Mouse (Mus musculus) E14TG2a.4 (cell line): ENCODE measurements around the gene Olfr1324.
"Not testable (repeated sequence)": the region's sequence is repeated elsewhere in the genome, so short reads cannot be mapped to it uniquely, and the experiment has no call there.

Experiments
- H3K27me3 ChIP-seq: 2 replicates; pipeline ENCODE4 v1.6.1; 2014; ENCODE audit warnings: low read length, control low read depth; ENCODE audit not compliant: insufficient read depth
- H3K36me3 ChIP-seq: 2 replicates; pipeline ENCODE4 v1.6.1; 2014; ENCODE audit warnings: low read length, control low read depth; ENCODE audit not compliant: insufficient read depth
- H3K4me1 ChIP-seq: replicated peaks from 2 replicates; pipeline ENCODE4 v1.6.1; 2014; ENCODE audit warnings: low read depth, low read length, control low read depth
- H3K4me3 ChIP-seq: replicated peaks from 2 replicates; pipeline ENCODE4 v1.5.1; 2014; ENCODE audit warnings: mild to moderate bottlenecking, low read length
- H3K9me3 ChIP-seq: 2 replicates; pipeline ENCODE4 v1.6.1; 2014; ENCODE audit warnings: low read length, control low read depth
- CTCF ChIP-seq: conservative IDR thresholded peaks from 2 replicates; pipeline ENCODE4 v1.5.1; 2014; ENCODE audit warnings: low read length
- NANOG ChIP-seq: IDR thresholded peaks from 2 replicates; pipeline ENCODE4 v1.6.1; 2014; ENCODE audit warnings: borderline replicate concordance, low read length, mixed read lengths
- POU5F1 ChIP-seq: IDR thresholded peaks from 2 replicates; pipeline ENCODE4 v1.6.1; 2014; ENCODE audit warnings: low read length, borderline replicate concordance

Olfr1324 gene

GRCm38 (mm10) chrX:50428398-50428797, at the start of gene Olfr1324:
TSS of gene Olfr1324 (minus strand) at chrX:50428498.
- no peaks in the 10 kb centered on the region for H3K4me1 ChIP-seq

GRCm38 (mm10) chrX:50470341-50470740, 42.0 kb upstream of the Olfr1324 start:
- H3K9me3 ChIP-seq, H3K4me1 ChIP-seq, H3K27me3 ChIP-seq, H3K4me3 ChIP-seq, H3K36me3 ChIP-seq: not testable (repeated sequence)

More at GRCm38 (mm10) chrX:50428398-50428797, at the start of gene Olfr1324:
- peaks cover 4% of the 10 kb centered on the region; the same call in 1 of the 2 replicates for H3K9me3 ChIP-seq
- H3K27me3 ChIP-seq = no peaks in the 10 kb centered on the region
- no peak for TF ChIP-seq CTCF
- H3K36me3 ChIP-seq = no peaks in the 10 kb centered on the region
- no peak within 1 kb of the TSS for H3K4me3 ChIP-seq

GRCm38 (mm10) chrX:50456136-50456535, 27.8 kb upstream of the Olfr1324 start:
- H3K4me3 ChIP-seq = no peak overlapping the region
- no peak for TF ChIP-seq POU5F1

GRCm38 (mm10) chrX:50443352-50443751, 15.1 kb upstream of the Olfr1324 start:
- no peak overlapping the region for H3K4me3 ChIP-seq
- no peaks in the 10 kb centered on the region for H3K27me3 ChIP-seq
- no peaks in the 10 kb centered on the region for H3K36me3 ChIP-seq
- H3K4me1 ChIP-seq = no peaks in the 10 kb centered on the region
- no peaks in the 10 kb centered on the region for H3K9me3 ChIP-seq
- TF ChIP-seq CTCF (no peak), POU5F1 (no peak), NANOG (no peak)

More at GRCm38 (mm10) chrX:50456136-50456535, 27.8 kb upstream of the Olfr1324 start:
- H3K27me3 ChIP-seq = no peaks in the 10 kb centered on the region
- no peaks in the 10 kb centered on the region for H3K36me3 ChIP-seq
- no peaks in the 10 kb centered on the region for H3K9me3 ChIP-seq
- H3K4me1 ChIP-seq = peaks cover 5% of the 10 kb centered on the region

GRCm38 (mm10) chrX:50442696-50443095, 14.4 kb upstream of the Olfr1324 start:
- Histone ChIP-seq H3K4me3 (no peak overlapping the region), H3K4me1 (no peaks in the 10 kb centered on the region), H3K9me3 (no peaks in the 10 kb centered on the region), H3K27me3 (no peaks in the 10 kb centered on the region), H3K36me3 (no peaks in the 10 kb centered on the region)
- TF ChIP-seq NANOG (no peak), POU5F1 (no peak), CTCF (no peak)

GRCm38 (mm10) chrX:50432499-50432898, 4.2 kb upstream of the Olfr1324 start:
- Histone ChIP-seq H3K4me1 (no peaks in the 10 kb centered on the region), H3K9me3 (peaks cover 4% of the 10 kb centered on the region; the same call in 1 of the 2 replicates), H3K27me3 (no peaks in the 10 kb centered on the region), H3K4me3 (no peak overlapping the region), H3K36me3 (no peaks in the 10 kb centered on the region)
- TF ChIP-seq NANOG = no peak
- TF ChIP-seq CTCF = no peak
- TF ChIP-seq POU5F1 = no peak

GRCm38 (mm10) chrX:50427712-50428328, 478 bp downstream of the Olfr1324 start:
- Histone ChIP-seq H3K27me3 (no peaks in the 10 kb centered on the region), H3K4me1 (no peaks in the 10 kb centered on the region), H3K36me3 (no peaks in the 10 kb centered on the region), H3K9me3 (peaks cover 4% of the 10 kb centered on the region; the same call in 1 of the 2 replicates), H3K4me3 (no peak overlapping the region)
- no peak for TF ChIP-seq CTCF
- no peak for TF ChIP-seq POU5F1
- TF ChIP-seq NANOG = no peak

GRCm38 (mm10) chrX:50425899-50426436, 2.3 kb downstream of the Olfr1324 start:
- no peaks in the 10 kb centered on the region for H3K4me1 ChIP-seq
- no peak overlapping the region for H3K4me3 ChIP-seq
- H3K36me3 ChIP-seq = no peaks in the 10 kb centered on the region
- no peaks in the 10 kb centered on the region for H3K27me3 ChIP-seq
- TF ChIP-seq CTCF = no peak
- no peak for TF ChIP-seq POU5F1
- no peak for TF ChIP-seq NANOG
- peaks cover 4% of the 10 kb centered on the region; the same call in 1 of the 2 replicates for H3K9me3 ChIP-seq

- not testable (repeated sequence) for H3K9me3 ChIP-seq, H3K4me3 ChIP-seq, H3K4me1 ChIP-seq, H3K27me3 ChIP-seq, H3K36me3 ChIP-seq
Measured at GRCm38 (mm10) chrX:50410361-50410760, 17.9 kb downstream of the Olfr1324 start.

GRCm38 (mm10) chrX:50390616-50391015, 37.7 kb downstream of the Olfr1324 start:
- not testable (repeated sequence) for H3K36me3 ChIP-seq, H3K4me1 ChIP-seq, H3K9me3 ChIP-seq, H3K27me3 ChIP-seq, H3K4me3 ChIP-seq
